Mouse (Mus musculus): ENCODE measurements around the gene Kcnj15.

GRCm38 (mm10) chr16:95222026-95222718, 35.2 kb upstream of the Kcnj15 start:
- TF ChIP-seq CTCF (IDR thresholded peaks at IDR 0.05; ENCODE audit: borderline replicate concordance, control insufficient read depth, extremely low read depth, insufficient read depth, low read length, poor library complexity) (no peak), POLR2A (IDR thresholded peaks at IDR 0.05; ENCODE audit: control insufficient read depth, extremely low read depth, insufficient read depth, low read length, poor library complexity) (no peak)

Data from thymus, adult 2 months (tissue).